Mouse (Mus musculus) left cerebral cortex, adult 2 months (tissue): ENCODE results near the gene Prpsap1. TPM values are rescaled to one million over a fixed set of nuclear protein-coding genes. Genes with fewer than 3 reads are reported as not detected.

Source experiments
- DNase-seq, 2 experiments: peaks; one replicate each; pipeline ENCODE4 v3.0.0; 2021 to 2022; ENCODE audit warnings: low spot score in 2 of 2, mixed read lengths in 1 of 2; ENCODE audit errors: extremely low spot score in 1 of 2
- H3K27ac ChIP-seq: fragments of 200-600 bp; 2 replicates; pipeline ENCODE4 v1.8.1; 2022
- H3K4me3 ChIP-seq: fragments of 200-600 bp; 2 replicates; pipeline ENCODE4 v1.8.1; 2022
- CTCF ChIP-seq: fragments of 200-600 bp; IDR thresholded peaks from 2 replicates; pipeline ENCODE4 v1.8.1; 2022; ENCODE audit warnings: antibody characterized with exemption, mild to moderate bottlenecking, moderate library complexity
- intact Hi-C: fragments of 180-260 bp; cut with DNase I; formaldehyde crosslinking; loops from one replicate; pipeline ENCODE4 v1.15.1; 2025
- total RNA-seq, 2 experiments: library from RNA; stranded (reverse); gene quantifications; 2 replicates each; pipeline ENCODE4 v1.2.3; 2021

Prpsap1 gene
- total RNA-seq, 2 experiments from 2014 or later: 78.3 to 85.6 TPM

DNA sequence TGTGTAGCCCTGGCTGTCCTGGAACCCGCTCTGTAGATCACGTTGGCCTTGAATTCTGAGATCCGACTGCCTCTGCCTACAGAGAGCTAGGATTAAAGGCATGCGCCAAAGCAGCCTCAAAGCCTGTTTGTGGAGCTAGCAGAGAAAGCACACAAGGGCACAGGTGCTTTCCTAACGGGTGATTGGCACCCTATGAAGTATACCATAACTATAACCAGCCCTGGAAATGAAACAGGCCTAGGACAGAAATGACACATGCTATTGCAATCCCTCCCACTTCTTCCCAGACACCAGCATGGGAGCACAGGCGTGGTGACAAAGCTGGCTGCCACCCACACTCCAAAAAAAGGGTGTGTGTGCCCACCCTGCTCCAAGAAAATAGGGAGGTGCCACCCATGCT lies 19.0 kb upstream of the Prpsap1 start:
- Histone ChIP-seq H3K4me3 (no peak overlapping the region), H3K27ac (no peak overlapping the region)
- intact Hi-C loops: no loop called here
- no peak for DNase-seq
- TF ChIP-seq CTCF: no peak

DNA sequence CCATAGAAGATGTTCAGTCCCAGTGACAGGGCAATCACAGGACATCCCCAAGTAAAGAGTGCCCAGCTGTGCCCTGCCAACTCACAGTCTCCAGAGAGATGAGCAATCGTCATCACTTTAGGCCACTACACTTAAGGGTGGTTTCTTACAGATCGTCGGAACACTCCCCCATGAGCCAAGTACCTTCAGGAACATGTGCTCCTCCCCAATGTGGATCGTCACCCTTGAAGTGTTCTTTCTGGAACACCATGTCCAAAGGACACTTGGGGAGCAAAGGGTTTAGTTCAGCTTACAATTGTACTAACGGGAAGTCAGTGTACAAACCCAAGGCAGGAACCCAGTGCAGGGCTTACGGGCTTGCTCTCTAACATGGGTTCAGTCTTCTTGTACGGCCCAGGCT lies 18.2 kb upstream of the Prpsap1 start:
- Histone ChIP-seq H3K27ac (no peak overlapping the region), H3K4me3 (no peak overlapping the region)
- intact Hi-C loops: no loop called here
- no peak for TF ChIP-seq CTCF
- no peak for DNase-seq

DNA sequence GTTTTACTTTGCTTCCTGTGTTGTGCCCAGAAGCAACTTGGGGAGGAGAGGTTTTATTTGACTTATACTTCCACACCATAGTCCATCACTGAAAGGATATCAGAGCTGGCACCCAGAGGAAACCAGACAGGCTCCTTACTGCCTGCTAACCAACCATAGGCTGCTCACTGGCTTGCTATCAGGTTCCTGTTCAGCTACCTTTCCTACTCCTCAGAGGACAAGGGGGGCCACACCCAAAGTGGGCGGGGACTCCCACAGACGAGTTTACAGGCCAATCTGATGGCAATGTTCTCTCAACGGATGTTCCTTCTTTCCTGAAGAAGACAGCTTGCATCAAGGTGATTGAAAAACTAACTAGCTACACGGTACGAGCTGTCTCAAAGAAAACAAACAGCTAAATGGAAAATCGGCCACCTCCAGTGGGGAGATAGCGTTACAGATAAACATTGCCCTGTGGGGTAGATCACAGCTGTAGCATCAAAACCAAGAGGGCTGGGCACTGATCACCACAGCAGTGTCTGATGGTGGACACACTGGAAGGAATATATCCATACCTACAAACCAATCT lies 17.4 kb upstream of the Prpsap1 start:
- intact Hi-C loops: no loop called here
- no peak overlapping the region for H3K4me3 ChIP-seq
- no peak for TF ChIP-seq CTCF
- no peak for DNase-seq
- no peak overlapping the region for H3K27ac ChIP-seq

DNA sequence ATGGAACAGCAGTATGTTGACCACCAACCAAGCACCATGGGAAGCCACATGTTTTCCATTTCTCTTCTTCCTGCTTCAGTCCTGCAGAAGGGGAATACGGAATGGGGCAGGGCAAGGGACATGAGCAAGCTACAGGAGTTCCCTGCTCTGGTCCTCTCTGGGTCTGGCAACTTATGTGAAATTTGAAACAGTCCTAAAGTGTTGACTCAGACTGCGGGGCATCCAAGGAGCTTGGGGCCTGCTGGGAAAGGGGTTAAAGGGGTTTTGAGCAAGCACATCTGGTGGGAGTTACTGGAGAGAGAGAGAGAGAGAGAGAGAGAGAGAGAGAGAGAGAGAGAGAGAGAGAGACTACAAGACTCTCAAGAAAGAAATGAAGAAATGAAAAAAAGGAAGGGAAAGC lies 14.7 kb upstream of the Prpsap1 start:
- Histone ChIP-seq H3K4me3 (no peak overlapping the region), H3K27ac (no peak overlapping the region)
- intact Hi-C loops: loop anchor here (10.0 kb wide), 1 partner anchor 296 kb away; no protein-coding TSS in a partner anchor
- no peak for DNase-seq
- TF ChIP-seq CTCF: no peak

DNA sequence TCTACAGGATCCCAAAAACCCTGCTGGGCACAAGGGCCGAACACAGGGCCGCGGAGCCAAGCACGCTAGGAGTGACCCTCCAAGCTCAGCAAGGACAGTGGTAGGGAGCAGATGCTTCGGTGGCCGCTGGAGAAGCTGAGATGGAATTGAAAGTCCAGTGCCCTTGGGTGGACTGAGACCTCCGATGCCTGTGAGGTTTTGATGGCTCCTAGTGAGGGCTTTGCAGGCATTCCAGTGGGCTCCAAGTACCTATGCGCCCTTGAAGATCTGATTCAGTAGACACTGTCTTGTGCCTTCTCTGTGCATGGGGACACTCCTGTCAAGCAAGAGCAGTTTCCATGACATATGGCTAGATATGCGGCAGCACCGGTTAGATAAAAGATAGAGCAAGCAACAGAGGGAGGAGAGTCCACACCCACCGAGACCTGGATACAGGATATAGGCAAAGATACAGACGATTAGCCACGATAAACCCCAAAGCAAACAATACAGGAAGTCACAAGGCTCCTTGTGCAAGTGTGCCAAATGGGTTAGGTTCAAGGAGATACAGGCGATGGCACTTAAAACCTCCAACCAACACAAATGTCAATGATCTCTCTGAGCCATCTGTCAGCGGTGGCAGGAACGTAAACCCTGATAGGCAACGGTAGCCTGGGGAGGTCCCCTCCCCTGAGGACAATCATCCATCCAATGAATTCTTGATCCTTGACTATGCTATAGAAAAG lies 12.3 kb upstream of the Prpsap1 start:
- intact Hi-C loops: loop anchor here (10.0 kb wide), 1 partner anchor 298 kb away; no protein-coding TSS in a partner anchor
- TF ChIP-seq CTCF: no peak

DNA sequence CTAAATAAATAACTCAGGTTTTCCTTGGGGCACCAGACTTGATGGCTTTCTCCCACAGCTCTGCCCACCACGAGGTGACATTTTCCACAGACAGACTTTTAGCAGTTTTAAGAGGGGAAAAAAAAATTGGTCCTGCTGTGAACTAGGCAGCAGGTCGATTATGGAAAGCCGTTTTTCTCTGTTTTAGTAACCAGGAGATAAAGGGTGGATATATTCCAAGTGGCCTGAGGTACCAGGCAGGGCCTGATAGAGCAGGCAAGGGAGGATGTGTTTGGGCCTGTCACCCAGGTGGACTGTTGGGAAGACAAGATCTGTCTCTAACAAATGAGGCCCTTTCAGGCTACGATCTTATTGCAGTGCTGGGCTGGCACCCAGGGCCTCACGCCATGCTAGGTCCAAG lies 11.6 kb upstream of the Prpsap1 start:
- Histone ChIP-seq H3K27ac (no peak overlapping the region), H3K4me3 (no peak overlapping the region)
- TF ChIP-seq CTCF: no peak
- DNase-seq: no peak
- intact Hi-C loops: loop anchor here (10.0 kb wide), 1 partner anchor 299 kb away; no protein-coding TSS in a partner anchor

More for the DNA sequence above, 12.3 kb upstream of the Prpsap1 start:
- DNase-seq: no peak
- no peak overlapping the region for H3K27ac ChIP-seq
- H3K4me3 ChIP-seq: no peak overlapping the region

DNA sequence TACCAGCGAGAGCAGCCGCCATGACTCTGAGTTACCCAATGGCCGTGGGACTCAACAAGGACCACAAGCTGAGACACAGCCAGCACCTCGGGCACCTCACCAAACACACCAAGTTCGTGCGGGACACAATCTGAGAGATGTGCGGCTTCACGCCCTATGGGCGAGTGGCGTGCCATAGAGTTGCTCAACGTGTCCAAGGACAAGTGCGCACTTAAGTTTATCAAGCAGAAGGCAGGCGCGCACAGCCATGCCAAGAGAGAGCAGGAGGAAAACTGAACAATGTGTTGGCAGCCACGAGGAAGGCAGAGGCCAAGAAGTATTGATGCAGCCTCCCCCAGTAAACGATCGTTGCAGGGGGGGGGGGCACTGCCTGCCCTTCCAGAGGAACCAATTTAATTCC lies 10.5 kb upstream of the Prpsap1 start:
- DNase-seq: no peak
- intact Hi-C loops: loop anchor here (10.0 kb wide), 1 partner anchor 300 kb away; no protein-coding TSS in a partner anchor
- TF ChIP-seq CTCF: no peak
- H3K4me3 ChIP-seq: no peak overlapping the region
- H3K27ac ChIP-seq: no peak overlapping the region

DNA sequence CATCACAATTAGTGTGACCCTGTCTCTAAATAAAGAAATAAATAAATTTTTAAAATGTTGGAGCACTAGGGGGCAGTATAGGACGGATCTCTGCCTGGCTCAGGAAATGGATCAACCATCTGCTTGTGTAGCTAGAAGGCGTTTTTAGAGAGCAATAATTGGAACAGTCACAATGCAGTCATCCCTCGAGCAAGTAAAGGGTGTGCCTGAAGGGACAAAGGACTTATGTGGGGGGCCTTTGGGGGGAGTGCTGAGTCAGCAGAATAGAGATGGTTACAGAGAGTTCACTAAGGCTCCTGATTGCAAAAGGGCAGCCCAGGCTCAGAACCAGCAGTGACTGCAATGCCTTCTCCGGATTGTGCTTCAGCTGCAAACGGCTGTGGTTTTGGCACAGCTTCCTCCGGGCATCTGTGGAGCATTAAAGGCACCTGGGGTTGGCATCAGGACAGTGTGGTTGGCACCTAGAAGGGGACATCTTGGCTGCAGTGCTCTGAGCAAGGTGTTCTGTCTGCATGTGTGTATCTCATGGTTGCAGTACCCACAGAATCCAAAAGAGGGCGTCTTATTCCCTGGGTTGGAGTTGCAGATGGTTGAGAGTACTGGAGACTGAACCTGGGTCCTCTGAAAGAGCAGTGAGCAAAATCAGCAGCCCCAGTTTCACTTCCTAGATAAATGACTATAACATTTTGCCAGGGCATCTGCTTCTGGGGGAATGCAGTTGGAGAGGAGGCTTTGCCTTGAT lies 7.2 kb upstream of the Prpsap1 start:
- intact Hi-C loops: loop anchor here (1.0 to 10.0 kb wide), 3 partner anchors 33 to 304 kb away; no protein-coding TSS in a partner anchor
- DNase-seq: no peak
- peak; percentile 56 for TF ChIP-seq CTCF
- Histone ChIP-seq H3K4me3 (no peak overlapping the region), H3K27ac (no peak overlapping the region)

DNA sequence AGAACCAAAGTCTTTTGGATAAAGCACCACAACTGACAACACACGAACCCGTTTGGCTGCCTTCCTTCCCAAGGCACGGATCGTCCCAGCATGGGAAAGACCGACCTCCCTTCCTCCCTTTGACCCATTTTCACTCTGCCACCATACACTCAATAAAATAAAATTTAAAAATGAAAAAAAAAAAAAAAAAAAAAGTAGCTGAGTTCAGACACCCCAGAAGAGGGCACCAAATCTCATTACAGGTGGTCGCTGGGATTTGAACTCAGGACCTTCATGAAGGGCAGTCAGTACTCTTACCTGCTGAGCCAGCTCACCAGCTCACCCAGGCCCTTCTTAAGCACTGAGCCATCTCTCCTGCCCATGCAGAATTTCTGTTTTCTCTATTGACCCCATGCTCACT lies 5.0 kb upstream of the Prpsap1 start:
- no peak for DNase-seq
- no peak; the same call in 1 of the 2 replicates for TF ChIP-seq CTCF
- H3K27ac ChIP-seq: no peak overlapping the region
- intact Hi-C loops: no loop called here
- H3K4me3 ChIP-seq: no peak overlapping the region

DNA sequence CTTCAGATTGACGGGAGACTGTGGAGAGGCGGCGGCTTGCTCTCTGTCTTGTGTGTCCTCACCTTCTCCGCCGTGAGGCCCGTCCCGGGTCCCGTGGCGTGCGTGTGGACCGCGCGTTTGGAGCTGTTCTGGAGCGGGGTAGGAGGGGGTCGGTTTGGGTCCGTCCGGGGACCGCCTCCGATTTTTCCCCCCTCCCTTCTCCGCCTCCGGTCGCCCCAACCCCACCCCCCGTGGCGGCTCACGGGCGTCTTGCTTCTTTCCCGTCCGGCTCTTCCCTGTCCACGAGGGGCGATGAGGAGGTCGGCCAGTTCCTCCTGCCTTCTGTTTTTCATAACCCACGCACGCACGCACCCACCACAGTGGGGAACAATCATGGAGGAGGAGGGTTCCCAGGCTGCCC lies 4.6 kb upstream of the Prpsap1 start:
- intact Hi-C loops: no loop called here
- no peak overlapping the region for H3K4me3 ChIP-seq
- no peak for TF ChIP-seq CTCF
- DNase-seq: no peak
- no peak overlapping the region for H3K27ac ChIP-seq

DNA sequence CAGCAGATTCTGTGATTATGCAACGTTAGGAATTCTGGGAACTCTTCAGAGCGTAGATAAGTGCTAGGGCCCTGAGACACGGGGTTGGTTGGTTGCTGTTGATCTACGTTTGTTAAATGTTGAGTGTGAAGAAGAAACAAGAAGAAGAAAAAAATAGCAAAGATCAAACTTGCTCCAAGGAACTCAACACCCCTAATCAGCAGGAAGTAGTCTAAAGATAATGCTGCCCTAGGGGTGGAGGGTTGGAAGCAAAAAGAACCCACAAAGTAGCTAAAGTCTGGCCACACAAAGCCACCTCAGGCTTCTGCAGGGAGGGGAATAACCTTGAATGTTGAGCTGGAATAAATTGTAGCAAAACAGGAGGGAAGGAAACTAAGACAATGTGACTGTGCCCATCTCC lies 3.3 kb upstream of the Prpsap1 start:
- no peak for TF ChIP-seq CTCF
- intact Hi-C loops: no loop called here

More for the DNA sequence above, 3.3 kb upstream of the Prpsap1 start:
- Histone ChIP-seq H3K27ac (no peak overlapping the region), H3K4me3 (no peak overlapping the region)
- DNase-seq: no peak
